Mouse (Mus musculus) adipocyte (in vitro differentiated cells): ENCODE results near the gene Prkce.
A peak's percentile ranks its signal among the peaks of the same experiment; 100 is the strongest.

Experiments used
- DNase-seq: peaks from one replicate; pipeline ENCODE4 v3.0.0-alpha.2; 2016; ENCODE audit warnings: low spot score

Prkce gene

GRCm38 (mm10) chr17:86167320-86168230 is at the start of gene Prkce:
TSS of gene Prkce (plus strand) at chr17:86167785.
- peak; percentile 92 for DNase-seq

DNA sequence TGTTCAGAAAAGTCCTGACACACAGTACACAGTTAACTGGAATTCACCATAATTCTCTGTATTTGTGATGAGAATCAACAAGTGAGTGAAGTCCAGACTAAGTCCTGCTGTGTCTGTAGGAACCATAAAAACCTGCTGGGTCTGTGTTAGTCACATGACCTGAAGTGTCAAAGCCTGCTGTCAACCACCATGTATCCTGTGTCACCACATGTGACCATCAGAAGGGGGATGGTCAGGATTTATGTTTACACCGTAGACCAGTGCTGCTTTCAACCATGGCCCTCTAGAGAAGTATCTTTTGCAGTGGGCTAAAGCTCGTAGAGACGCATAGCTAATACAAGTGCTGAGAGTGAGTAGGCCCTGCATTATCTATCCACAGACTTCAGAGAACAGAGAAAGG is 44.4 kb upstream of the Prkce start:
- DNase-seq: no peak

DNA sequence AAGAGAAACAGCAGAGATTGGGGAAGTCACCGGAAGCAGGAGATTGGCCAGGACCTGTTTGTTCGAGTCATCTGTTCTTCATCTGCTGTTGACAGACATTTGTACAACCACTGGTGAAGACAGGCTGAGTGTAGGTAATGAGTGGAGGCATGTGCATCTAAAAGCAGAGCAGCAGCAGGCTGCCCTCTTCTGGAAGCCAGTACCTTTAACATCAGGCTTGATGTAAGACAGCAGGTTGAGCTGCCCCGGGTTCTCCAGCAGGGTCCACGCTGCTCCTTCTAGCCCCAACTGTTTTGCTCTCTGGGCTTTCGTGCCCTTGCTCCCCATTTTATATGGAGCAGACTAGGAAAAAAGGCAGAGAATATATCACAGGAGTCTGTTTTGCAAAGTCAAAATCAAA is 41.7 kb upstream of the Prkce start:
- no peak for DNase-seq

DNA sequence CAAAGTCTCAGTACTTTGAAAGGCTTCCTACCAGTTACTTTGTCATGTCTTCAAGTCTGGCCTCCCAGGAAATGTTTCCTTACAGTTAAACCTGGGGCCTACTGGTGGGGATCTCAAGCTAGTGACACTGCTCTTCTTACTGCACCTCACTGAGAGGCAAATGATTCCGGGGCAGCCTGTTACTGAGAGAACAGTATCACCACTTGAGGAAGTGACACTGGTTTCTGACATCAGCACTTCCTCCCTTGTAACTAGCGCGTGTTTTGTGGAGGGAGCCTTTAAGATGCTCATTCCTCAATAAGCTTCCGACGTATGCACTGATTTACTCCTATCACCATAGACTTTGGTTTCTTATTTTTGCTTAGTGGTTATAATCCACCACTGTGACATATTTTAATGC is 39.4 kb upstream of the Prkce start:
- DNase-seq: no peak

- no peak for DNase-seq
These were observed 35.1 kb upstream of the Prkce start for GRCm38 (mm10) chr17:86132534-86132933.

- DNase-seq: no peak
These were observed 33.1 kb upstream of the Prkce start for GRCm38 (mm10) chr17:86134461-86134860.

GRCm38 (mm10) chr17:86135835-86136234 is 31.8 kb upstream of the Prkce start:
- no peak for DNase-seq

DNA sequence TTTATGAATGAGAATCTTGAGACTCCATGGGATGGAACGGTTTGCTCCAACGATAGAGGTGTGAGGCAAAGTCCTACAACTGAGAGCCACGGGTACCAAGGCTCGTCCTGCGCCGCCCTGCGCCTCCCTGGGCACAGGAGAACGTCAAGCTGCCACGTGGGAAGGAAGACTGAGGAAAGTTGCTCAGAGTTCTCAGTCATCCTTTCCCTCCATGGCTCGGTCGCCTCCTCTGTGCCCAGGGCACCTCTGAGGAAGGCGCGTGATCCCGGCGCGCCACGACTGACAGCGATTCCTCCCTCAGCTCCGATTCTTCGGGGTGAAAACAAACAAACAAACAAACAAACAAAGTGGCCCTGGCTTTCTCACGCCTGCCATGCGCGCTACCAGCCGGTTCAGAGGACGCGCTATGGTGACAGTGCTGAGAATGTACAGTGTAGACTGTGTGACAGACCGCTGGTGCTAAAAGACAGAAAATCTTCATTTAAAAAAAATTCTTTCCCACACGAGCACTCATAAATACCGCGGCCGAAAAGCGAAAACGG is 23.0 kb upstream of the Prkce start:
- peak; percentile 30 for DNase-seq

GRCm38 (mm10) chr17:86145079-86145951 is 22.3 kb upstream of the Prkce start, which contains the start of gene Srbd1:
TSS of gene Srbd1 (minus strand) at chr17:86145175.
- peak; percentile 96 for DNase-seq

GRCm38 (mm10) chr17:86149726-86150125 is 17.9 kb upstream of the Prkce start:
- DNase-seq: no peak

GRCm38 (mm10) chr17:86150867-86151348 is 16.7 kb upstream of the Prkce start:
- DNase-seq: peak; percentile 96

DNA sequence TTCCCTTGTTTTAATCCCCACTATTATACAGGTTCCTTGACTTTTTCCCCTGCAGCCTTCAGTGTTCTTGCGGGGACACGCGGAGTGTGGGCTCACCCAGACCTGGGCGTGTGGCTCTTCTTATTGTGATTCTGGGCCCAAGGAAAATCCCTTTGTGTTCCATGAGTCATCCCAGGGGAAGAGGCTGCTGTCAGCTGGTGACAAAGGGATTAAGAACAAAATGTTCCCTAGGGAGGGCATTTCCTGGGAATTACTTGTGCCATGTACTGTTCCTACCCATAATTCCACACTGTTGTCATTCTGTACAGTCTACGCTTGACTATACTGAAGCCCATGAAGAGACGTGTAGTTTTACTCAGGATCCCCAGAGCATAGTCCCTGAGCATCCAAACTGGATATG is 10.6 kb upstream of the Prkce start:
- DNase-seq: peak; percentile 44

- no peak for DNase-seq
These were observed 4.9 kb upstream of the Prkce start for GRCm38 (mm10) chr17:86162672-86163071.

GRCm38 (mm10) chr17:86164416-86164815 is 3.2 kb upstream of the Prkce start:
- DNase-seq: no peak

DNA sequence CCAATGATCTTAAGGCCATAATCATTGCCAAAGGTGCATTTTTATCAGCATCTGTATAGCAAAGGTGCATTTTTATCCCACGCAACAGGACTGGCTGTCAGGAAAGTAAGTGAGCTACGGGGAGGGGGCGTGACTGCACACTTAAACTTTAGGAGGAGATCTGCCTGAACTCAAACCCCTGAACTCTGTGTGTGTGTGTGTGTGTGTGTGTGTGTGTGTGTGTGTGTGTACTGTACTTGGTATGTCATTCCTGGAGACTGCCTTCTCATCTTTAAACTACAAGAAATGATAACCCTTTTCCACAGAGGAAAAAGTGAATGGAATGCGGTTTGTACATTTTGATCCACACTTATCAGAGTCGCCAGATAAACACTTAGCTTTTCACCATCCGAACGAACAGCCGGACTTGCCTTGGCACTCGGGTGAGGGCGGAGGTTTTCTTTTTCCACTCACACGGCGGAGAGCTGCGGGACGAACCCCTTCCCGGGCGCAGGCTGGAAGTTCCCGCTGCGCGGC is 1.5 kb upstream of the Prkce start:
- no peak for DNase-seq

GRCm38 (mm10) chr17:86166567-86167319 is 842 bp upstream of the Prkce start:
- peak; percentile 92 for DNase-seq

DNA sequence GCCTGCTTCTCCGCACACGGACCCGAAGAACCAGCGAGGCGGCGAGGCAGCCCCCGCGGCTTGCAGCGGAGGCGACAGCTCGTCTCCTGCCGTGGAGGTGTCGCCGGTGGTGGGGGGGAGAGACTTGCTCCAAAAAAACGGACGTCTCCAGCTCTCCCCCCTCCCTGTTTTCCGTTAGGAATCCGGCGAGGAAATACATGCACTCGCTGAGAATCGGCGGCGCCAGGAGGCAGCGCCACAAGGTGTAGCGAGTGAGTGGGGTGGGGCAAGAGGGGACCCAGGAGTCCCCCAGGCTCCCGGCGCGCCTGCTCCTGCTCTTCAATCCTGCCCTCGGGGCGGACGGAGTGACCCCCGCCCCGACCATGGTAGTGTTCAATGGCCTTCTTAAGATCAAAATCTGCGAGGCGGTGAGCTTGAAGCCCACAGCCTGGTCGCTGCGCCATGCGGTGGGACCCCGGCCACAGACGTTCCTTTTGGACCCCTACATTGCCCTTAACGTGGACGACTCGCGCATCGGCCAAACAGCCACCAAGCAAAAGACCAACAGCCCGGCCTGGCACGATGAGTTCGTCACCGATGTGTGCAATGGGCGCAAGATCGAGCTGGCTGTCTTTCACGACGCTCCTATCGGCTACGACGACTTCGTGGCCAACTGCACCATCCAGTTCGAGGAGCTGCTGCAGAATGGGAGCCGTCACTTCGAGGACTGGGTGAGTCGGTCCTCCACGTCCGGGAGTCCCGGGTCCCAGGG is 821 bp downstream of the Prkce start:
- no peak for DNase-seq

DNA sequence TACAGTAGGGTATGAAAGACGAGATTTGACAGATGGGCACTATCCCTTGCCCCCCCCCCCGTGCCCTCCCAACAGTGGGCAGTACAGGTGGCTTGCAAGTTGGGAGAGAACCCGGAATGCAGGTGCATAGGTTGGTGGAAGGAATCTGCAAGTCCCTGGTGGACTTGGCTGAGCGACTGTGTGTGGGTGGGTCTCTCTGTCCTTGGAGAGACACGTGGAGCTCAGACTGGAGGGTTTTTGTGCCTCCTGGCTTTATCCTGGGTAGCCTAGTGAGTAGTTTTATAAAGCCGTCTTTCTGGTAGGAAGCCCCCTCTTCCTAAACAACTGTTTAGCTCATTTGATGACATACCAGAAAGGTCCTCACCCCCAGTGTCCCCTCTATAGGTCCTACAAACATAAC is 1.5 kb downstream of the Prkce start:
- no peak for DNase-seq

DNA sequence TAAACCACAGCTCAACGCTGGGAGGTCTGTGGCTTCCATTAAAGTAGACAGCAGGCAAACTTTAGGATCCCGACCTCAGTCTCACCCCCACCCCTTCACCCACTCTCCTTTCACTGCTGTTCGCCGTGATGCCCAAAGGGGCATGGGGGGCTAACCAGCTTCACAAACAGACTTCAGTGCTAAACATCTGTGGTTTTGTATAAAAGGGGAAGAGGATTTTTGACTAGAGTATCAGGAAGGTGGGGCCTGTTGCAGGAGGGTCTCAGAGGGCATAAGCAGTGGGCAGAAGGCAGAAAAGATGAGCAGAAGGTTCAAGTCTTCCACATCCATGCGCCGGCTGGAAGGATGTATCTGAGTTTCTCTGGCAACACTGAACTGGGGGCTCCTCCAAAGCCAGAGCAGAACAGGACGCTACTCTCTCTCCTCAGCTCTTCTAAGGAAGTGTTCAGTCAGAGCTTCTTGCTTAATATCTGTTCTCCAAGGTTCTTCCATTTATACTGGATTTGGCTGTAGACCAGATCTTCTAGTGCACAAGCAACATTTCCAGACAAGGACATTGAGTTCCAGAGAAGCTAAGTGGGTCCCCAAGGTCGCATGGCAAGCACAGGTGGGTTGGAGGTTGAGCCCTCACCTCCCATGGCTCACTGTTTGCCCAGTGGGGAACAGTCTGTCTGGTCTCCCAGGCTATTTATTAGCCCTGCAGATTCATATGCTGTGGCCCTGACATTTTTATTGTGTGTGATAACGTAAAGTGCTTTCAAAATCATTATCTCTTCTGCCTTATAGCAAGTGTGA is 2.8 kb downstream of the Prkce start:
- DNase-seq: no peak

- no peak for DNase-seq
These were observed 7.9 kb downstream of the Prkce start for GRCm38 (mm10) chr17:86175516-86175915.
